13 mouse cellular contexts compared by ENCODE assay signal in genomic region chr19:32276263-32276662, GRCm38 (mm10).
DNase-seq lines count a peak whose midpoint lies in the region.
"Had no signal": no experiment of that assay in that cellular context is flagged by ENCODE, and none has a peak within 500 bp of the region (broad histone marks: within the 10 kb centered on the region; RNA-seq: fewer than 3 reads in every experiment).

No protein-coding gene starts in this region.

- H3K9me3 ChIP-seq in heart, embryonic 10.5 days, result no peaks in the 10 kb centered on the region
- H3K9me3 ChIP-seq: forebrain, embryonic 13.5 days; limb, embryonic 10.5 days had no signal

- H3K79me2 ChIP-seq in macrophage (ENCODE audit: inconsistent target), result no peaks in the 10 kb centered on the region; the same call in 1 of the 2 replicates

- DNase-seq in heart, embryonic 10.5 days (ENCODE audit: low spot score), result no peak
- DNase-seq in heart, postnatal 25 days (ENCODE audit: low spot score), result no peak
- DNase-seq in ovary, postnatal 36 days (ENCODE audit: low spot score), result peak; percentile 37
- DNase-seq in ovary, postnatal 10 days (ENCODE audit: low spot score), result no peak
- DNase-seq in adrenal gland, postnatal 14 days, result peak; percentile 79
- no peak for DNase-seq in layer of hippocampus, adult 11-12 months (ENCODE audit: low spot score)
- no peak for DNase-seq in layer of hippocampus, postnatal 14 days (ENCODE audit: low spot score in 2 of 2)
- DNase-seq: heart, adult 11 months; heart, postnatal 36 days; lung, postnatal 10 days had no signal

- no peak overlapping the region for H3K4me3 ChIP-seq in heart, embryonic 10.5 days
- H3K4me3 ChIP-seq in macrophage (ENCODE audit: inconsistent target), result no peak overlapping the region
- H3K4me3 ChIP-seq: forebrain, embryonic 13.5 days; limb, embryonic 10.5 days had no signal

- peaks cover 50% of the 10 kb centered on the region for H3K4me1 ChIP-seq in heart, embryonic 10.5 days
- H3K4me1 ChIP-seq: forebrain, embryonic 13.5 days had no signal

- no peaks in the 10 kb centered on the region for H3K27me3 ChIP-seq in heart, embryonic 10.5 days (ENCODE audit: insufficient read depth, poor library complexity, severe bottlenecking)
- H3K27me3 ChIP-seq: forebrain, embryonic 13.5 days had no signal

- H3K27ac ChIP-seq in heart, embryonic 10.5 days, result peak overlapping the region; percentile 22; the same call in 1 of the 2 replicates
- peak overlapping the region; percentile 50 for H3K27ac ChIP-seq in macrophage
- H3K27ac ChIP-seq: forebrain, embryonic 13.5 days; limb, embryonic 10.5 days had no signal

- 90% methylated on average over 5 of the region's 5 CpGs for WGBS in heart, embryonic 10.5 days
- WGBS in macrophage (ENCODE audit: missing documents), result 84% methylated on average over 5 of the region's 5 CpGs

- intact Hi-C loops in heart, postnatal 25 days (cut with DNase I), result no loop called here

- H3K36me3 ChIP-seq in heart, embryonic 10.5 days, result no peaks in the 10 kb centered on the region
- H3K36me3 ChIP-seq in macrophage (ENCODE audit: inconsistent target), result no peaks in the 10 kb centered on the region
- H3K36me3 ChIP-seq: limb, embryonic 10.5 days had no signal

Comparison
In these comparisons a context has a peak if more than half of its experiments do, and no peak if none do; other contexts are left out.
1. DNase-seq: peak in ovary, postnatal 36 days (single experiment) and adrenal gland, postnatal 14 days (single experiment); none in heart, embryonic 10.5 days (single experiment), heart, postnatal 25 days (single experiment), ovary, postnatal 10 days (single experiment), layer of hippocampus, adult 11-12 months (single experiment) and layer of hippocampus, postnatal 14 days (0 of 2).